Mouse (Mus musculus): Measurements from ENCODE around the gene Pdhx.

Pdhx gene

DNA sequence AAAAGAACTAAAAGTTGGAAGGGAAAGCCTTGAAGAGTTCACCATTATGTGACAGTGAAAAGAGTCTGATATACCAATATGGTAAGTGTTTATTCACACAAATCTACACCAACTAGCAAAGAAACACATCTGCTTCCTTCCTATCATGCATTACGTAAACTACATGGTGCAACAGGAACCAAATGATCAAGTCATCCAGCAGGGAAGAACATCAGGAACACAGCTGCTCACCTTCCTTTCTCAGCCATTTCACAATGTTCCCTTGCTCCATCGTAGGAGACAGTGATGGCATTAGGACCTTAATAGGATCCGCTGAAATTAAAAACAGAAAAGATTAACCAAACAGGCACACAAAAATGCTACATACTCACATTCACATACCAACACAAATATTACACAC, 15.0 kb downstream of the Pdhx start:
- no peak for DNase-seq

DNA sequence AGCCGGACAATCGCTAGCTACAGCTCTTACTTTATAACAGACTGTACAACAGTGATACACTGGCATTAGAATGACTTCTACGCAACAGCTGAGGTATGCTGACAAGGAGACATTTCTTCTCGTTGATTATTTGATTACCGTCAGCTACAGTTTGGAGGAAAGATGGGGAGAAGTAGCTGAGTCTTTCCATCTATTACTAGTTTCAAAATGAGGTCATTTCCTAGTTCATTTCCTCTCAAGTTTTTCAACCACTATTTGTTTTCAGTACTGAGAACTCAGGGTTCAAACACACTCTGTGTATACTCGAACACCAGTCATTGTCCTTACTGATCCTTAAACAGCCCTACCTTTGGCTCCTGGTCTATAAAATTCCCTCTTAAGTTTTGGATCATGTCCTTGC, 17.5 kb downstream of the Pdhx start:
- DNase-seq, result no peak

DNA sequence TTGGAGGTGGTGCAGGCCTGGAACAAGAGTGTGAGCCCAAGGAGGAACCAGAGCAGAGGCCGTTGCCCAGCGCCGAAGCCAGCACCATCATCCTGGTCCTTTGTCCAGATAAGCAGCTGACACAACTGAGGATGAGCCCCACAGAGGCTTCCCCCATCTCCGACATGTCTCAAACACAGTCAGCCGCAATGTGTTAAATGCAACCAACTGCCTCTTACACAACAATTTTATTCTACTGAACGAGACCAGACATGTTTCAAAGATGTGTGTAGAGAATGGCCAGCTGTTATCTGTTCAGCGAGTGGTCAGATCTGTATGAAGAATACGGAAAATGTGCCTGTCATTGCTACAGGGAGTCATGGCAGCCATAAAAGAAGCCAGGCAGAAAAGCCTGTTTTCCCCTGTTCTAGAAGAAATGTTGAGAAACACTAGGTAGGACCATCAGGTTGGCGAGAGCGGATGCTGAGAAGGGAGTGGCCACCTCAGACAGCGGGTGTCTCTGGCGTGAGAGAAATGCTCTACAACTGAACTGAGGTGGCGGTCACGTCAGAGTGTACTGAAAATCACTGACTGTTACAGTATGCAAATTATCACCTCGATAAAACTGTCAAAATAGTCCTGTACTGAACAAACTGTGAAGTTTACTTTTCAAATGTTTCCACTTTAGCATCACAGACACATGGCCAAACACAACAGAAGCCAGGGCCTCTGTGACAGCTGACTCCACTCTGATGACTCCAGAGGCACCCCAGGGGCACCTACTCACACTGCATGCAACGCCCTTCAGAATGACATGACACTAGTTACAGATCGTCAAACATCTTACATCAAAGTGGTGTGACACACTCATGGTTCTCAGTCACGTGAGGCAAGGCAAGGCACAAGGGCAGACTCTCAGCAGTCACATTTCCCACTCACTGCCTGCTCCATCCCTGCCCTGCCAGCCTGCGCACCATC, 21.1 kb downstream of the Pdhx start:
- DNase-seq, result no peak

DNA sequence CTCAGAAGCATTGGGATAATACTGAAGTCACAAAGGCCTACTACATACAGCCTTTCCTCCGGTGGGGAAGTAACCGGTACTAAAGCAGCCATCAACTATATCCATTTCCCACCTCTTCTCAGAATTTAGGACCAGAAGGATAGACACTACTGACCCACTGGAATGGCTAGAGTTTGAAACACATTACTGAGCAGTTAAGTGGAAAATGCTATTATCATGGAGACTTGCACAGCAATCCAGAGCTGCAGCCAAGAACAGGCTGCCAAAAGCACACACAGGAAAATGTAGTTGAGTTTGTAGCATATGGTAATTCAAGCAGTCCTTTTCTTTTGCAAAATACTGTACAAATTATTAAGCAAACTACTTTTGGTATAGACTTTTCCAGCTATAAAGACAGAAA, 28.0 kb downstream of the Pdhx start:
- DNase-seq, result peak; percentile 28 to 35

DNA sequence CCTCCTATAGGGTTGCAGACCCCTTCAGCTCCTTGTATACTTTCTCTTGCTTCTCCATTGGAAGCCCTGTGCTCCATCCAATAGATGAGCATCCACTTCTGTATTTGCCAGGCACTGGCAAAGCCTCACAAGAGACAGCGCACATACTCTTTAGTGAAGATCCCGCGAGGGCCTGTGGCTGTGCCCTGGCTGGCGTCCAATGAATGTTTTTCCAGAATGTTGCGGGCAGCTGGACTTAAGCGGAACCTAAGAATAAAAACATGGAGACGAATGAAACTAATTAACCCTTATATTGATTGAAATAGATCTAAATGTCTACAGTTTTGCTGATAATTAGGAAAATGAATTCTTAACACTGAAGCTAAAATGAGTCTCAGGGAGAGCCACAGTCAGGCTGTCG, 32.4 kb downstream of the Pdhx start:
- DNase-seq, result no peak

DNA sequence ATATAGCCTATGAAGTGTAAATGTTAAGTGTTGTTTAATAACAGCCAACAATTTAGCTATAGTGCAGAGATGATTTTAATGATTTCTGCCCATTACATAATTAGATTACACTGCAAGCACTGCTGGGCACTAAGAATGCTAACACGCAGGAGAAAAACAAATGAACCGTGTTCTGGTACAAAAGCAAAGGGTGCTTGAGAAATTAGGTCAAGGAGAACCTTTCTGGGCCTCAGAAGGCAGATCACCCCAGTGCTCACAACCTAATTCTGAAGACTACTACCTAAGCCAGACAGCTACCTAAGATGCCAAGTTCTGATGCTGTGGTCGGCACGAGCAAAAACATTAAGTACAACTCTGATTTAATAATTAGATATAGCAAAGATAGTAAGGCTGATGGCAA, 35.5 kb downstream of the Pdhx start:
- no peak for DNase-seq

DNA sequence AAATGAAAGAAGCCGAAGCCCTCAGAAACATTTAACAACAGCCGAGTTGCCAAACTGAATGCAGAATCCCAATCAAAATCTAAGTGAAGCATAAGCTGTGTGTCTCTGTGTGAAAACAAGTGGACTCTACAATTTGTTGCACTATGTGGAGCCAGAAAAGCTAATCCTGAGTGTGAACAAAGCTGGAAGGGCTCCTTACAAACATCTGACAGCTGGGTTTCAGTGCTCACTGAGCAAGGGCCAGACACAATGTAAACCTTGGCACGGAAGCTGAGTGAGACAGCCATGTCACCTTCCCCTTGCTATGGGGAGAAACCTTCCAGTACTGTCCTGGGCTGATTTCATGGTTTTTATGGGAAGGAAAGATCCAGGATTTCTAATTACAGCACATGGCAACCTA, 50.6 kb downstream of the Pdhx start:
- no peak for DNase-seq

DNA sequence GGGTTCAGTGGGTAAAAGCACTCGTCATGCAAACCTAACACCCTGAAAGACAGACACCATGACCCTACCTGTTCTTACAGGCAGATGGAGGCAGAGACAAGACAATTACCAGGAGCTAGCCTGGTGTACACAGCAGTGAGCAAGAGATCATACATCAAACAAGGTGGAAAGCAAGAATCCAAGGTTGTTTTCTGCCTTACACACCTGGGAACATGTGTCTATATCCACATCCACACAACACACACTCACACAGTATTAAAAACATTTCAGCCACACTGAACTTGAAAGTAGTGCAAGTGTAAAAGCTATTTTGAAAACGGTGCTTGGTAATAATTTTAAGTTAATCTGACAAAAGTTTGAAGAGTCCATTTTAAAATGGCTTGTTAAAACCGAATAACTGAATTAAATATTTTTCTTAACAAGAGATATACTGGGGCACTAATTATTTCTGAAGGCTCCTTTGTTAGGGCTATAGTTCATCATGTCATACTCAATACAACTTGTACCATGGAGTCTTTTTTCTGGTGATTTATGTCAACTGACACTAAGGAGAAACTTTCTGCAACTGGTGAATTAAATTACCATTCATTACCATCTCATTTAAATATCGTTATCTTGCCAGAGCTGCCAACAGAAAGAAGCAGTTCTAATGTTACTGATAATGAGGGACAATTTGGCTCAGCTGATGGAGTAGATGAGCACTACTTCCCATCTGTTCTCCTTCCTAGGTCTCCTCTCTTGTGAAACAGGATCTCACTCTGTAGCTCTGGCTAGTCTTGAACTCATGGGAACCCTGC, 52.9 kb downstream of the Pdhx start:
- no peak for DNase-seq

DNA sequence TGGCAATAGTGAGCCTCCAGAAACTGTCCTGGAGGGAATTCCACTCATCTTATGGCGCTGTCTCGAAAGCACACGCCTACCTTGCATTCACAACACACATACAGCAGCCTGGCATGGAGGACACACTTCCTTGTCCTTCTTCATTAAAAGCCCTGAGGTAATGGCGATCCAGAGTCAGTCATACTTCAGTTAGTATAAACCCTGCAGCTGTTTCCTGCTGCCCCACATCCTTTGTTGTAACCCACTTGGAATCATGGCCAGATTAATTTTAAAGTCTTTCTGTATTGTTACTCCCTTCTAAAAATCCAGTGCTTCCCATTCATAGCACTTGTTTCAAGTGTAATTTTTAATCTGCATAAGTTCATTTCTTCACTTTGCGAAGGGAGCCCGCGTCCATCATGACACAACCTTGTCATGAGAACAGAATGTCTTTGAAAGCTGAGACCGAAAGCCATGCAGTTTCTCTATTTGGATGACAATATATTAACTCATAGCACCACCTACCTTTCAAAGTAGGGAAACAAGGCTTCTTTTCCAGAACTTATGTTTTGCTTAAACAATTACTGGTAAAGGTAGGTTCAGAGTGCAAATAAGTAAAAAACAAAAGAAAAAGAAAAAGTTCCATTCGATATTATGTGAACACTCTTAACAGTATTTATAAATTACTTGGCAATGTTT, 54.4 kb downstream of the Pdhx start:
- DNase-seq, result no peak

DNA sequence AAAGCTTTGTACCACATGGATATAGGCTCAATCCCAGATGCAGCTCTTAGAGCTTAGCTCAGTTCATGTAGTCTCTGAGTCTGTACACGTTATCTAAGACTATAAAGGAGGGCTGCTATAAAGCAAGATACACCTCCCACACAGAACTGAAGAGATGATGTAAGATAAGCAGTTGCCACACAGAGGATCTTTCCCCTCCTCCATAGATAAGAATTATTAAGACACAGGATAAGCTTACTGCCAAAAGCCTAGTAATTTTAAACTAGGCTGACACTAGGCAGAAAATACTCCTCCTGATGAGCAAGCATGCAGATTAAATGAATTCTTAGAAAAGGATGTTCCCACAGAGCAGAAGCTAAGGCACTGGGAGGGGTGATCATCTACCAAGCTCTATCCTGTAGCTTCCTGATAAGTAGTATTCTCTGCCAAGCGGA, 55.9 kb downstream of the Pdhx start:
- DNase-seq, result no peak

DNA sequence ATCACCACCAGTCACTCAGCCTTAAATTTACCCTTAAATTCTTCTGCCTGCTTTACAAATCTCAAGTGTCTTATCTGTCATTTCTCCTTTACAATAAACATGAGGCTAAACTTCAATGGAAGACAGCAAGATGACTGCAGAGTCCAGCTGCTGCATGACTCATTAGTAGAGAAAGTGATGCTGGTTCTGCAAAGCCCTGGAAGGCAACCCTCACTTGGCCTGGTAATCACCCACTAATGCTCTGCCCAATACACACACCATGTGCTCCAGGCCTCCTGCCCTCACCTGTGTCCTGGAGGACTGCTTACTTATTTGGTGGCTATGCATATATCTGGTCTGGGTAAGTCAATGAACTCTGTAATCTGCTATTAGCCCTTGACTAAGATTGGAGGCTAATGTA, 57.2 kb downstream of the Pdhx start:
- no peak for DNase-seq

DNA sequence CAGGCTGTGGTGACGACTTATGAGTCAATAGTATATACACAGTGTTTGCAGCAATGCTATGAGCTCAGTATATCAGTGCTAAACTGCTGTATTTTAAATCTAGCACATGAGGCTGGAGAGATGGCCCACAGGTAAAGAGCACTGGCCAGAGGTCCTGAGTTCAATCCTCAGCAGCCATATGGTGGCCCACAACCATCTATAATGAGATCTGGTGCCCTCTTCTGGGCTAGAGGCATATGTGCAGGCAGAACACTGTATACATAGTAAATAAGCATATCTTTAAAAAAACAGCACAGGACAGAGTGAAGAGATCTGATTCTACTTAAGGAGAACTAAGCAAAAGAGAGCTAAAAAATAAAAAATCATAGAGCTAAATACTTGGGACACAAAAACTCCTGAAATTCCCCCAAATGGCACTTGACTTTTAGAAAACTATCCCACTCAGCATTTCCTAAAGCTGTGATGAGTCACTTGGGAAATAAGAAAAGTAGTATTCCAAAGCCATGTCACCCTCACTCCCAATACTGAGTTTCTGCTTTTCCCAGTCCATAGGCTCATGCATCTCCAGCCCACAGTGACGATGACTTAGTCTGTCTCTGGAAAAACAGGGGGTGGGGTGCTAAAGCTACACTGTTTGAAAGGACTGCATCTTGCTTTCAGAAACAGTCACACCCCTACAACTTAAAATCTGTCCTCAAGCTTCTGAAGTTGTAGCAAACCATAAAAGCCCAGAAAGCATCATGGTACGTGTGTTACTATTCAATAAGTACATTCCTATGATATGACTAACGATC, 60.3 kb downstream of the Pdhx start:
- DNase-seq, result no peak

DNA sequence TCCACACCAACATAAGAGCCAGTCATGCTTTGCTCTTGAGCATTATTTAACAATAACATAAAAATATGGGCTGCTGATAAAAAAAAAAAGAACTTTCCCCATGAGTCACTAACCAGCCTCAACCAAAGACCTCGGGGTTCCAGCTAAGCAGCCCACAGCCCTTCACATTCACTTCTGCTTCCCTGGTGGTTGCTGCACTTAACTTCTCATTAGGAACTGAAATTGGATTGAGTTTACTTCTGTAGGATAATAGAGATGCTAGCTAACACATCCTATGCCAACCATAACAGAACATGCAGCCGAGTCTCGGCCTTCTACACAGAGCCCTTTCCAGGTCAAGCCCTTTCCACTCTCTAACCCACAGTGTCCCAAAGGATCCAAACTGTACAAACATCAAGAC, 65.1 kb downstream of the Pdhx start:
- no peak for DNase-seq

DNA sequence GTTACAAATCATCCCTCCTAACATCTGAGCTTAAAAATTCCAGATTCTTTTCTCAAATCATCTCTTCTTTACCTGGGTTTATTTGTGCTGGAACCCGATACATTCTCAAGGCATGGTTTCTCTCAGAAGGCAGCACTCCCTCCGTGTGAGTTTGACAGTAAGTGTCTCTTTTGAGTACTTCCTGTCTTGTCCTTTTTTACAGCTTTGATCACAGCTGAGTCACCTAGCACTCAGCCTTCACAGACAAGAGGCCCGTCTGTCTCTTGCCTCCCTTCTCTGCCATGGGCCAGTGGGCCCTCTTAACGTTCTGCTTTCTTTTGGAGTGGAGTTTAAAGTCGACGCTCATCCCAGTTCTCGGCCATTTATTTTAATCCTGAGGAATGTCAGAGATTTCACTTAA, 68.7 kb downstream of the Pdhx start:
- no peak for DNase-seq

DNA sequence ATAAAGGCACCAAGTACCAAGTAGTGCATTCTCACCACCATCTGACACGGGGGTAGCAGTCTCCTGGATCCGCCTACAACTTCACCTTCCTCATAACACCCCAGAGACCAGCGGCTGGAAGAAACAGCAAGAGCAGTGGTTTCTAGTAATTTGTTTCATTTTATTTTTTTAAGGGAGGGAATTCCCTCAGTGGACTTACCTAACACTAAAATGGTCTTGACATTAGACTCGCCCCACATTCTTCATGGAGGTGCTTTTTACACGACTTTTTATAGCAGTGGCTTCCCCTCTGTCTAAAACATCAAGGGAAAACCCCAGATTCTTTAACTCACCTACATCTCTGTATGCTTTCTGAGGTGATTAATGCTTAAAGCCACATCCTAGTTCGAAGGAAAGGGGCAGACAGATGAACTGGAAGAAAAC, 74.1 kb downstream of the Pdhx start:
- no peak for DNase-seq

DNA sequence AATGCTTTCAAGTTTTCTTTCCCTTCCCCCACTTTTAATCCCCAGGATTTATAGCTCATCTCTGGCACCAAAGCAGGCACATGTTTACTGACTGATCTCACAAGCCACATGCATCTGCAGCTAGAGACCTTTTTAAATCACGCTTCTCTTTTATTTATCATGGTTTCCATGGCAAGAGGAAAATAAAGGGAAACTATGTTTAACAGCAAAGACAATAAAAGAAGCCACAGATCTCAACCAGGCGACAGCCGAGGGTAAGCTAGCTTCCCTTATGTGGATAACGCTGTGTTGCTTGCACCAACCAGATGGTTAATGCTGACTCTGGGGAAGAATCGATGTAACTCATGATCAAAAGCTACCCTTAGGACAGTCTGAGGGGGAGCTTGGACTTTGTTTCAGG, 75.0 kb downstream of the Pdhx start:
- no peak for DNase-seq

DNA sequence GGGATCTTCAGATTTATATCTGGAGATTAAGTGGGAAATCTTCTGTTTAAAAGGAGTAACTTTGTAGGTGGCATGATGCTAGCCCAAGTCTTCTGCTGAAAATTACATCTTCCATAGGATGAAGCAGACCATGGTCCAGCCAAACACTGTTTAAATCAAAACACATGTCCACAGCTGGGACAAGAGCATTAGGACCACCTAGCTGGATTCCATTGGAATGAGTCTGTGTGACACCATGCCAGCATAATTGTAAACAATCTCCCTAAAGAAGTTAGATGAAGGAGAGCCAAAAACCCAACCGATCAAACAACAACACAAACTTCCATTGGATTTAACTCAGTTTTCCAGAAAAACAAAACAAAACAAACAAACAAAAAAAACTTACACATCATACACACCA, 75.4 kb downstream of the Pdhx start:
- no peak for DNase-seq

DNA sequence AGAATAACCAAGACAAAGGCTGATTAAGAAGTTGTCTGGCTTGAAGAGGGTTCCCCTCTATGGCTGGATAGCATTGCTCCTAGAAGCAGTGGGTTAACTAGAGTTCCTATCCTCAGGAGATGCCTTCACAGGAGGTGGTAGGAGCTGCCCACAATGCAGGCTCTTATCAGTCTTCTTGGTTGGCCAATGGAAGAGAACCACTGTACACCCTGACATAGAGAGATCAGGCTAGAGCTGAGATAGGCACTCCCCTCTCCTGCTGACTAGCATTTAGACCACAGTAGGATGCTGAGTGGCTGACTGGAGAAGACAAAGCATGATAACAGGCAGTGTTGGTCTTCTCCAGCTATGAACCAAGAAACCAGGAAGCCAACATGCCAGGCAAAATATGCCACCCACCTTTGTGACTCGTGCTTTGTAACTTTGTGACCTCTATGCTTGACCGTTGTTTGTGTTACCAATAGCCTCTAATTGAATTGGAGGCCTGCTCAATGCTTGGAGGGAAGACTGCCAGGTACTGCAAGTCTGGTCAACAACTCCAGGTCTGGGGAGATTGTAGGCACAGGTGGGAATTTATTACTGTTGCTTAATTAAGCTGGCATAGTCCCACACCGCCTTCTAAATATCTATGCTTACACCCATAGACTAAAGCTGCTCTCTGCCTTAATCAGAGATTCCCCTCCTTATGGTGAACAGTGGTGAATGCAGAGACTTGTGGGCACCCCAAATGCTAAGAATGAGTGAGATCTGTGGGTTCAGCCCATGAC, 79.3 kb downstream of the Pdhx start:
- no peak for DNase-seq

DNA sequence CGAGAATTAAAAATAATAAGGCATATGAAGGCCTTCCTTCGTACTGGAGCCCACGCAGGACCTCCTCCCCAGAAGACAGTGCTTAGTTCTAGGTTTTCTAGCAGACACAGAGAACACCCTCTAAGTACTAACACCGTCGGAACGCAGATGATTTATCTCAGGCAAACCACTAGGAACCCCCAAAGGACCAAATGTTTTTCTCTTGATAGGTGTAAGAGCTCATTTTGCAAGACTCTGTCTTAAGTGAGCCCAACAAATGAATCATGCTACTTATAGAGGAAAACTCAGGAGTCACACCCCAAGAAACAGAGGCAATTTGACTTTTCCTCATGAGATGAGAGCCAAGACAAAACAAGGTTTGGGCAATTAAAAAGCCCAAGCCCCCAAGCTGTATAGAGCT, 80.9 kb downstream of the Pdhx start:
- DNase-seq, result no peak

DNA sequence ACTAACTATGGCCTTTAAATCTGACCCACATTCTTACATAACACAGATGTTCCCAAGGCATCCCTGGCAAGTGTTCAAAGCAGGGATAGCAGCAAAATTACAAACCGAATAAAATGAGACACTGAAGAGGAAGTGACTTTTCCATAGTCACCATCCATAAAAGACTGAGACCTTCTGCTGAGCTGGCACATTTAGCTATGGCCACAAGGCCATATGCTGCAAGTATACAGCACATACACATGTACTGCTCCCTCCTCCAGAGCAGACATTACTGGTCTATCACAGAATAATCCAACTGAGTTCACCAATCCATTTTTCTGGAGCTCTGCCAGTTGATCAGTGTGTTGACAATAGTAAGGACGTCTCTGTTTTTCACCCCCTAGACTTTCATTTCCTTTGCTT, 83.0 kb downstream of the Pdhx start:
- DNase-seq, result no peak

DNA sequence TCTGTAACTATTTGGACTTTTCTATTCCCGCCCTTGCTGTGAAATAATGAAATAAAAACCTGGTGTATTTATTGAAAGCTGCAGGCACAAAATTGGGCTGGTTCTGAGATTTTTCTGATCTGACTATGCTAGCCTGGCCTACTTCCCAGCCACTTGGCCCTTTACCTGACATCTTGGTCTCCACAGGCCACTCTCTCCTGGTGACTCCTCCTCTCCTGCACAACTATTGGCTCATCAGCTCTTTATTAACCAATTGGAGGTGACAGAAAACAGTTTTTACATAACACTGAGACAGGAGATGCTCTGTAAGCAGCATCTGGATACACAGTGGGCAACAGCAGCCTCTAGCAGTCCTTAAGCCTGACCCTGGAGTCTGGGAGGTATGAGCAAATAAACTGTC, 83.9 kb downstream of the Pdhx start:
- DNase-seq, result no peak

DNA sequence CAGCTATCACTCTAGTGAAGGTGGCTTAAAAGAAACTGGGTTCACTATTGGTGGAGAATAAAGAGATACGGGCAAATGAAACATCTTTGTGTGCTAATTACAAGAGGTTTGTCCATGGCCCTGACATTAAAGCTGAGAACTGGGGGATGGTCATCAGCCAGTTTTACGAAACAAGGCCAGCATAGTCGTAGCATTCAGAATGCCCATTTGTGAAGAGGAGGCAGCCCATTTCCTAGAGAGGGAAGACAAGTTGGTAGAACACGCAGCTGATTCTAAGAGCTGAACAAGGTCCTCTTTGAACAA, 85.7 kb downstream of the Pdhx start:
- DNase-seq, result no peak

Measured in cerebellum, adult 18-20 months (tissue).